Mouse (Mus musculus): ENCODE measurements around the gene Efna1. TPM values are rescaled to one million over a fixed set of nuclear protein-coding genes. Genes with fewer than 3 reads are reported as not detected.
A peak's percentile ranks its signal among the peaks of the same experiment; 100 is the strongest.

Gene Efna1
- polyA plus RNA-seq, 1 experiment from 2014 or later, result 45.0 TPM

GRCm38 (mm10) chr3:89292303-89292702, 11.4 kb upstream of the Efna1 start:
- Histone ChIP-seq H3K9me3 (ENCODE audit: control insufficient read depth, low read depth, low read length) (no peaks in the 10 kb centered on the region), H3K27me3 (ENCODE audit: control insufficient read depth, insufficient read depth, low read length) (no peaks in the 10 kb centered on the region), H3K4me2 (replicated peaks; ENCODE audit: low read depth, low read length) (no peak overlapping the region), H3K27ac (ENCODE audit: low read length) (no peak overlapping the region), H3K4me1 (ENCODE audit: control insufficient read depth, insufficient read depth, low read length) (no peaks in the 10 kb centered on the region), H3K36me3 (ENCODE audit: control insufficient read depth, insufficient read depth, low read length) (no peaks in the 10 kb centered on the region), H3K4me3 (ENCODE audit: low read depth, low read length) (no peak overlapping the region), H3K9ac (replicated peaks; ENCODE audit: low read depth, low read length) (no peak overlapping the region)
- WGBS, result 58% methylated on average over 5 of the region's 5 CpGs
- ATAC-seq (ENCODE audit: insufficient number of reproducible peaks, insufficient read depth, low FRiP score, low read depth), result no peak

- WGBS, result 55% methylated on average over 10 of the region's 10 CpGs
- Histone ChIP-seq H3K9ac (replicated peaks; ENCODE audit: low read depth, low read length) (no peak overlapping the region), H3K4me1 (ENCODE audit: control insufficient read depth, insufficient read depth, low read length) (no peaks in the 10 kb centered on the region), H3K4me2 (replicated peaks; ENCODE audit: low read depth, low read length) (no peak overlapping the region), H3K9me3 (ENCODE audit: control insufficient read depth, low read depth, low read length) (no peaks in the 10 kb centered on the region), H3K27ac (ENCODE audit: low read length) (no peak overlapping the region), H3K4me3 (ENCODE audit: low read depth, low read length) (no peak overlapping the region), H3K36me3 (ENCODE audit: control insufficient read depth, insufficient read depth, low read length) (no peaks in the 10 kb centered on the region), H3K27me3 (ENCODE audit: control insufficient read depth, insufficient read depth, low read length) (no peaks in the 10 kb centered on the region)
- no peak for ATAC-seq (ENCODE audit: insufficient number of reproducible peaks, insufficient read depth, low FRiP score, low read depth)
Measured at GRCm38 (mm10) chr3:89291874-89292273, 10.9 kb upstream of the Efna1 start.

GRCm38 (mm10) chr3:89288503-89288928, 7.6 kb upstream of the Efna1 start:
- 30% methylated on average over 7 of the region's 7 CpGs for WGBS
- Histone ChIP-seq H3K27ac (ENCODE audit: low read length) (no peak overlapping the region), H3K27me3 (ENCODE audit: control insufficient read depth, insufficient read depth, low read length) (no peaks in the 10 kb centered on the region), H3K4me2 (replicated peaks; ENCODE audit: low read depth, low read length) (no peak overlapping the region), H3K36me3 (ENCODE audit: control insufficient read depth, insufficient read depth, low read length) (no peaks in the 10 kb centered on the region), H3K4me3 (ENCODE audit: low read depth, low read length) (no peak overlapping the region), H3K4me1 (ENCODE audit: control insufficient read depth, insufficient read depth, low read length) (no peaks in the 10 kb centered on the region), H3K9me3 (ENCODE audit: control insufficient read depth, low read depth, low read length) (no peaks in the 10 kb centered on the region), H3K9ac (replicated peaks; ENCODE audit: low read depth, low read length) (no peak overlapping the region)
- no peak for ATAC-seq (ENCODE audit: insufficient number of reproducible peaks, insufficient read depth, low FRiP score, low read depth)

- no peak for ATAC-seq (ENCODE audit: insufficient number of reproducible peaks, insufficient read depth, low FRiP score, low read depth)
- Histone ChIP-seq H3K4me1 (ENCODE audit: control insufficient read depth, insufficient read depth, low read length) (no peaks in the 10 kb centered on the region), H3K4me2 (replicated peaks; ENCODE audit: low read depth, low read length) (no peak overlapping the region), H3K9me3 (ENCODE audit: control insufficient read depth, low read depth, low read length) (no peaks in the 10 kb centered on the region), H3K27me3 (ENCODE audit: control insufficient read depth, insufficient read depth, low read length) (no peaks in the 10 kb centered on the region), H3K9ac (replicated peaks; ENCODE audit: low read depth, low read length) (no peak overlapping the region), H3K4me3 (ENCODE audit: low read depth, low read length) (no peak overlapping the region), H3K36me3 (ENCODE audit: control insufficient read depth, insufficient read depth, low read length) (no peaks in the 10 kb centered on the region), H3K27ac (ENCODE audit: low read length) (no peak overlapping the region)
- WGBS, result 54% methylated on average over 5 of the region's 5 CpGs
Measured at GRCm38 (mm10) chr3:89287286-89287685, 6.3 kb upstream of the Efna1 start.

GRCm38 (mm10) chr3:89285526-89285925, 4.6 kb upstream of the Efna1 start:
- H3K27ac ChIP-seq (ENCODE audit: low read length), result no peak overlapping the region
- H3K4me2 ChIP-seq (replicated peaks; ENCODE audit: low read depth, low read length), result no peak overlapping the region
- H3K4me1 ChIP-seq (ENCODE audit: control insufficient read depth, insufficient read depth, low read length), result peaks cover 2% of the 10 kb centered on the region; the same call in 1 of the 2 replicates
- no peak overlapping the region for H3K9ac ChIP-seq (replicated peaks; ENCODE audit: low read depth, low read length)
- H3K4me3 ChIP-seq (ENCODE audit: low read depth, low read length), result no peak overlapping the region
- no peaks in the 10 kb centered on the region for H3K27me3 ChIP-seq (ENCODE audit: control insufficient read depth, insufficient read depth, low read length)
- H3K9me3 ChIP-seq (ENCODE audit: control insufficient read depth, low read depth, low read length), result no peaks in the 10 kb centered on the region
- no peak for ATAC-seq (ENCODE audit: insufficient number of reproducible peaks, insufficient read depth, low FRiP score, low read depth)
- H3K36me3 ChIP-seq (ENCODE audit: control insufficient read depth, insufficient read depth, low read length), result no peaks in the 10 kb centered on the region
- WGBS, result 48% methylated on average over 2 of the region's 2 CpGs

GRCm38 (mm10) chr3:89284261-89284660, 3.3 kb upstream of the Efna1 start:
- Histone ChIP-seq H3K4me1 (ENCODE audit: control insufficient read depth, insufficient read depth, low read length) (peaks cover 4% of the 10 kb centered on the region; the same call in 1 of the 2 replicates), H3K4me2 (replicated peaks; ENCODE audit: low read depth, low read length) (no peak overlapping the region), H3K27ac (ENCODE audit: low read length) (no peak overlapping the region), H3K9me3 (ENCODE audit: control insufficient read depth, low read depth, low read length) (no peaks in the 10 kb centered on the region), H3K9ac (replicated peaks; ENCODE audit: low read depth, low read length) (no peak overlapping the region), H3K27me3 (ENCODE audit: control insufficient read depth, insufficient read depth, low read length) (no peaks in the 10 kb centered on the region), H3K4me3 (ENCODE audit: low read depth, low read length) (no peak overlapping the region), H3K36me3 (ENCODE audit: control insufficient read depth, insufficient read depth, low read length) (no peaks in the 10 kb centered on the region)
- no peak for ATAC-seq (ENCODE audit: insufficient number of reproducible peaks, insufficient read depth, low FRiP score, low read depth)
- 75% methylated on average over 3 of the region's 3 CpGs for WGBS

- no peaks in the 10 kb centered on the region for H3K27me3 ChIP-seq (ENCODE audit: control insufficient read depth, insufficient read depth, low read length)
- H3K9me3 ChIP-seq (ENCODE audit: control insufficient read depth, low read depth, low read length), result no peaks in the 10 kb centered on the region
- no peaks in the 10 kb centered on the region for H3K36me3 ChIP-seq (ENCODE audit: control insufficient read depth, insufficient read depth, low read length)
- H3K27ac ChIP-seq (ENCODE audit: low read length), result no peak overlapping the region
- 20% methylated on average over 4 of the region's 4 CpGs for WGBS
- peaks cover 24% of the 10 kb centered on the region for H3K4me1 ChIP-seq (ENCODE audit: control insufficient read depth, insufficient read depth, low read length)
- H3K4me2 ChIP-seq (replicated peaks; ENCODE audit: low read depth, low read length), result no peak overlapping the region
- ATAC-seq (ENCODE audit: insufficient number of reproducible peaks, insufficient read depth, low FRiP score, low read depth), result no peak
- no peak overlapping the region for H3K9ac ChIP-seq (replicated peaks; ENCODE audit: low read depth, low read length)
- H3K4me3 ChIP-seq (ENCODE audit: low read depth, low read length), result no peak overlapping the region
Measured at GRCm38 (mm10) chr3:89282291-89282643, 1.3 kb upstream of the Efna1 start.

GRCm38 (mm10) chr3:89281579-89282290, 793 bp upstream of the Efna1 start:
- Histone ChIP-seq H3K4me3 (ENCODE audit: low read depth, low read length) (peak overlapping the region; percentile 64; the same call in 1 of the 2 replicates), H3K27me3 (ENCODE audit: control insufficient read depth, insufficient read depth, low read length) (no peaks in the 10 kb centered on the region), H3K9me3 (ENCODE audit: control insufficient read depth, low read depth, low read length) (no peaks in the 10 kb centered on the region), H3K36me3 (ENCODE audit: control insufficient read depth, insufficient read depth, low read length) (no peaks in the 10 kb centered on the region), H3K4me1 (ENCODE audit: control insufficient read depth, insufficient read depth, low read length) (peaks cover 29% of the 10 kb centered on the region), H3K4me2 (replicated peaks; ENCODE audit: low read depth, low read length) (peak overlapping the region; percentile 96), H3K9ac (replicated peaks; ENCODE audit: low read depth, low read length) (no peak overlapping the region), H3K27ac (ENCODE audit: low read length) (peak overlapping the region; percentile 29)
- WGBS, result 11% methylated on average over 20 of the region's 20 CpGs
- ATAC-seq (ENCODE audit: insufficient number of reproducible peaks, insufficient read depth, low FRiP score, low read depth), result no peak

All from stomach, embryonic 14.5 days (tissue).